Mouse (Mus musculus) midbrain, postnatal 0 days (tissue): ENCODE data around the gene Cd82. TPM values are rescaled to one million over a fixed set of nuclear protein-coding genes. Genes with fewer than 3 reads are reported as not detected.

Experiments used
- ATAC-seq: fragments of 200-750 bp; cut with Nextera tagmentation; 2 replicates; pipeline ENCODE4 v1.8.0; 2017; ENCODE audit warnings: moderate number of reproducible peaks, mild to moderate bottlenecking, moderate TSS enrichment, moderate library complexity; ENCODE audit not compliant: low FRiP score
- DNase-seq: peaks from one replicate; pipeline ENCODE4 v3.0.0-alpha.2; 2015; ENCODE audit warnings: low spot score
- H3K27ac ChIP-seq: fragments of 300-500 bp; sonication (generic); 2 replicates; pipeline ENCODE4 v1.5.1; 2014; ENCODE audit warnings: low read depth, mild to moderate bottlenecking, low read length, mixed read lengths
- H3K27me3 ChIP-seq: fragments of 300-500 bp; sonication (generic); 2 replicates; pipeline ENCODE4 v1.6.1; 2014; ENCODE audit warnings: low read length, control low read depth, mixed read lengths; ENCODE audit not compliant: insufficient read depth
- H3K36me3 ChIP-seq: fragments of 300-500 bp; sonication (generic); 2 replicates; pipeline ENCODE4 v1.6.1; 2014; ENCODE audit warnings: low read length, control low read depth, mixed read lengths; ENCODE audit not compliant: insufficient read depth
- H3K4me1 ChIP-seq: fragments of 300-500 bp; sonication (generic); 2 replicates; pipeline ENCODE4 v1.6.1; 2014; ENCODE audit warnings: mild to moderate bottlenecking, control low read depth, antibody characterized with exemption, low read length, mixed read lengths; ENCODE audit not compliant: insufficient read depth
- H3K4me2 ChIP-seq: fragments of 300-500 bp; sonication (generic); 2 replicates; pipeline ENCODE4 v1.6.1; 2014; ENCODE audit warnings: low read depth, mild to moderate bottlenecking, low read length, mixed read lengths; ENCODE audit not compliant: poor library complexity, severe bottlenecking
- H3K4me3 ChIP-seq: fragments of 300-500 bp; sonication (generic); 2 replicates; pipeline ENCODE4 v1.5.1; 2014; ENCODE audit warnings: low read depth, mild to moderate bottlenecking, low read length, moderate library complexity
- H3K9ac ChIP-seq: fragments of 300-500 bp; sonication (generic); replicated peaks from 2 replicates; pipeline ENCODE4 v1.6.1; 2014; ENCODE audit warnings: mild to moderate bottlenecking, low read length, moderate library complexity, mixed read lengths; ENCODE audit not compliant: poor library complexity, severe bottlenecking
- H3K9me3 ChIP-seq: fragments of 300-500 bp; sonication (generic); 2 replicates; pipeline ENCODE4 v1.6.1; 2016; ENCODE audit warnings: low read length, control low read depth
- CTCF ChIP-seq: IDR thresholded peaks from 2 replicates; pipeline ENCODE4 v1.5.1; 2016; ENCODE audit warnings: antibody characterized with exemption, mild to moderate bottlenecking
- WGBS: fragments of 180-500 bp; shearing (Covaris S2); extraction: QIAGEN DNeasy Blood & Tissue Kit; methylation state at CpG from one replicate; pipeline ENCODE4 v1.1.7; 2014; 5-methylcytosine and 5-hydroxymethylcytosine counted together
- polyA plus RNA-seq: library from polyadenylated mRNA; unstranded; fragments of >200 nt; fragmentation: Nextera tagmentation; extraction: Ambion mirVana; gene quantifications from 2 replicates; pipeline ENCODE4 v1.2.1, GENCODE M21; 2015
- total RNA-seq: library from RNA; depleted of rRNA; stranded (reverse); fragments of >200 nt; gene quantifications from 2 replicates; pipeline ENCODE4 v1.2.3, GENCODE M21; 2014

Cd82 gene
- total and polyA plus RNA-seq, 2 experiments from 2014 or later, result 9.2 to 14.8 TPM

GRCm38 (mm10) chr2:93446606-93447353, 16.2 kb downstream of the Cd82 start:
- WGBS, result 54% methylated on average over 13 of the region's 13 CpGs
- Histone ChIP-seq H3K36me3 (no peaks in the 10 kb centered on the region), H3K4me1 (no peaks in the 10 kb centered on the region), H3K4me3 (no peak overlapping the region), H3K27ac (no peak overlapping the region), H3K9me3 (no peaks in the 10 kb centered on the region), H3K9ac (no peak overlapping the region), H3K4me2 (no peak overlapping the region), H3K27me3 (no peaks in the 10 kb centered on the region)
- TF ChIP-seq CTCF, result no peak
- DNase-seq (no peak), ATAC-seq (no peak)

- Histone ChIP-seq H3K9me3 (no peaks in the 10 kb centered on the region), H3K9ac (no peak overlapping the region), H3K4me2 (no peak overlapping the region), H3K36me3 (no peaks in the 10 kb centered on the region), H3K27me3 (no peaks in the 10 kb centered on the region), H3K4me3 (no peak overlapping the region), H3K4me1 (no peaks in the 10 kb centered on the region), H3K27ac (no peak overlapping the region)
- TF ChIP-seq CTCF, result no peak
- DNase-seq (no peak), ATAC-seq (no peak)
- 90% methylated on average over 5 of the region's 5 CpGs for WGBS
Observed at GRCm38 (mm10) chr2:93445237-93445651, 17.7 kb downstream of the Cd82 start.

DNA sequence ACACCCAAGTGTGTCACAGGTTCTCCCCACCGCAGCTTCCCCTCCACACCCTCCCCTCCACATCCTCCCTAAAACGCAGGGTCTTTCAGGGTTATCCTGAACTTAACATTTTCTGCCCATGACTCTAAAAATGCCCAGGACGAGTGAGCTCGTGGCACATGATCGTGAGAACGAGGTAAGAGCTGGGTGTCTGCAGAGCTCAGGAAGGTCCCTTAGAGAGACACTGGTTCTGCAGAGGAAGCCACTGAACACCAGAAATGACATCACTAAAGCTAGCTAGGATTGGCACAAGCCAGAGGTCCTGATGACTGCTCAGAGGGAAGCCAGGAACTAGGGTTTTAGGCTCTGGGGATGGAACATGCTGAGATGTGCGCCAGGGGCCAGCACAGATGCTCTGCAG, 18.7 kb downstream of the Cd82 start:
- no peak for TF ChIP-seq CTCF
- H3K4me1 ChIP-seq, result no peaks in the 10 kb centered on the region
- no peaks in the 10 kb centered on the region for H3K36me3 ChIP-seq
- H3K9ac ChIP-seq, result no peak overlapping the region
- DNase-seq (no peak), ATAC-seq (no peak)
- no peak overlapping the region for H3K4me2 ChIP-seq
- no peak overlapping the region for H3K4me3 ChIP-seq
- H3K9me3 ChIP-seq, result no peaks in the 10 kb centered on the region
- H3K27ac ChIP-seq, result no peak overlapping the region
- WGBS, result 88% methylated on average over 7 of the region's 7 CpGs
- no peaks in the 10 kb centered on the region for H3K27me3 ChIP-seq

DNA sequence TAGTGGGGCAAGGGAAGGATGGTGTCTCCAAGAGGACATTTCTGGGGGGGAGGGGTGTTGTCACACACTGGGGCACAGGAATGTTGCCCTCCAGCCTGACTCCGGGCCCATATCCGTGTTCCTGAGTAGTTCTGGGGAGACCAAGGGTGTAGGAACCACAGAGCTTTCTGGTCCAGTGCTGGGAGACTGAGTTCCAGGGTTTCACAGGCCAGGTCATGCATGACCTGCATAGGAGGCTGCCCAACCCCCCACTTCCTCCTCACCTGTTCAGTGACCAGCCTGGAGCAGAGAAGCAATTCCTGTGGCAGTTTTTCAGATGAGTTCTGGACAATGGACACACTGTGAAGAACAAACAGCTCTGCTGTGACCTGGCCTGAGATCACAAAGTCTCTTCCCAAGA, 19.8 kb downstream of the Cd82 start:
- H3K4me2 ChIP-seq, result no peak overlapping the region
- H3K27me3 ChIP-seq, result no peaks in the 10 kb centered on the region
- no peak overlapping the region for H3K4me3 ChIP-seq
- DNase-seq, result no peak
- no peak for TF ChIP-seq CTCF
- no peak overlapping the region for H3K9ac ChIP-seq
- no peaks in the 10 kb centered on the region for H3K9me3 ChIP-seq
- H3K27ac ChIP-seq, result no peak overlapping the region
- no peak for ATAC-seq
- WGBS, result 89% methylated on average over 2 of the region's 2 CpGs
- H3K4me1 ChIP-seq, result 0 out of 2 replicates have a peak, but pooled peaks cover 4% of the 10 kb centered on the region
- H3K36me3 ChIP-seq, result no peaks in the 10 kb centered on the region

DNA sequence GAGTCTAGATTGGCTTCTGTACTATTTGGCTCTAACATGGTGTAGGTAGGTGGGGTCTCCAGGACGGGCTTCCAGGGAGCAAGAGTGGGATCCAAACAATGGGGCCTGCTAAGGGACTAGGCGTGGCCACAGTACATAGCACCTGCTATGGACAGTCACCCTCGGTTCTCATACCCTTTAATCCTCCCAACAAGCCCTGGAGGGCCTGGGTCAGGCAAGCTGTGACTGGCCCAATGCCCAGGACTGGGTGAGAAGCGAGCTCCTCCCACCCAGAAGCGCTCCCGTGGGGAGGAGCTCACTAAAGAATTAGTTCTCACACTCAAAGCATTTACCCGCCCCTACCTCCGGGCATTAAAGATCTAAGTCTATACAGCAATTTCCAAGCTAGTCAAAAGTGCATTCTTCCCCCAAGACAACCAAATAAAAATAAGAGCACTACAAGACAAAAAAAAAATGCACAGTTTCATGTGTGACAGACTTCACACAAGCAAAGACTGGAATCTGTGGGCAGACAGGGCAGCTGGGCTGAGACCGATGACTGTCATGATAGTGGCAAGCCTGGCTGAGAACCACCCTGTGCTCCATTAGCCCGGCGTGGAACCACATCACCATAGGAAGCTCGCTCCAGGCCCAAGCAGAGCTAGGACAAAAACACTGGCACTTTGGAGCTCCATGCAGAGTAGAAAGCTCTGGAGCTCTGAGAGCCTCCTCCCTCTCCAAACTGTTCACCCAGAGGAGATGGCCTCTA, 23.0 kb downstream of the Cd82 start:
- WGBS, result 43% methylated on average over 12 of the region's 12 CpGs
- H3K27ac ChIP-seq, result 0 out of 2 replicates have a peak overlapping the region, but pooled peaks have one; percentile 26
- H3K27me3 ChIP-seq, result no peaks in the 10 kb centered on the region
- no peak overlapping the region for H3K4me3 ChIP-seq
- TF ChIP-seq CTCF, result no peak
- H3K4me2 ChIP-seq, result no peak overlapping the region
- H3K36me3 ChIP-seq, result no peaks in the 10 kb centered on the region
- DNase-seq (no peak), ATAC-seq (no peak)
- H3K9ac ChIP-seq, result no peak overlapping the region
- H3K4me1 ChIP-seq, result 0 out of 2 replicates have a peak, but pooled peaks cover 4% of the 10 kb centered on the region
- H3K9me3 ChIP-seq, result no peaks in the 10 kb centered on the region

DNA sequence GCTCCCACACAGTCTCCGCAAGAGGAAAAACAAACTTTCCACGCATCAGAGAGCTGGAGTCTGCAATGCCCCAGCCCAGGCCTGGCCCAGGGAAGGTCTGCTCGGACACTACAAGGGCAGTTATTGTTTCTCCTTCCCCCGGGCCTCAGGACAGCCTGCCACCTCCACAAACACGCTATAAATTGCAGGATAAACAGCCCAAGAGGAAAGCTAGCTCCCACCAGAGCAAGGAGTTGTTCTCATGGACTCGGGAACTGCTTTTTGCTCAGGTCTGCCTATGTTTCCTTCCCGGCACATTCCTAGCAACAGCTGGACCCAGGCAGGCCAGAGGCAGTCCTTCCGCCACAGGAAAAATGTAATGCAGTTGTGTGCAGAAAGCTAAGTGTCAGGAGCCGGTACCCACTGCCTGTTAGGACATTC, 23.6 kb downstream of the Cd82 start:
- H3K27ac ChIP-seq, result no peak overlapping the region
- no peak for TF ChIP-seq CTCF
- ATAC-seq, result no peak

More for the DNA sequence above, 23.6 kb downstream of the Cd82 start:
- H3K9me3 ChIP-seq, result no peaks in the 10 kb centered on the region
- no peaks in the 10 kb centered on the region for H3K36me3 ChIP-seq
- 63% methylated on average over 9 of the region's 9 CpGs for WGBS
- DNase-seq, result no peak
- no peak overlapping the region for H3K4me3 ChIP-seq
- no peak overlapping the region for H3K9ac ChIP-seq
- no peaks in the 10 kb centered on the region for H3K27me3 ChIP-seq
- H3K4me2 ChIP-seq, result no peak overlapping the region
- 0 out of 2 replicates have a peak, but pooled peaks cover 4% of the 10 kb centered on the region for H3K4me1 ChIP-seq
